Mouse (Mus musculus): Measurements from ENCODE around the gene Cask. TPM values are rescaled to one million over a fixed set of nuclear protein-coding genes. Genes with fewer than 3 reads are reported as not detected.
A peak's percentile ranks its signal among the peaks of the same experiment; 100 is the strongest.

Cask gene
- total RNA-seq, 2 experiments from 2014 or later = 105 to 107 TPM

- TF ChIP-seq CTCF (IDR thresholded peaks at IDR 0.05) = no peak
- intact Hi-C loops (cut with DNase I) = loop anchor here (1.0 to 5.0 kb wide), 7 partner anchors 32 to 982 kb away; partner anchors contain the start of genes Ddx3x and Nyx
- H3K27ac ChIP-seq = no peak overlapping the region
- DNase-seq (ENCODE audit: extremely low spot score in 1 of 2, low spot score in 2 of 2) = no peak
- no peak overlapping the region for H3K4me3 ChIP-seq
Measured at GRCm38 (mm10) chrX:13659201-13659890, 191.8 kb downstream of the Cask start.

- no peak overlapping the region for H3K27ac ChIP-seq
- intact Hi-C loops (cut with DNase I) = loop anchor here (1.0 to 5.0 kb wide), 7 partner anchors 33 to 981 kb away; partner anchors contain the start of genes Ddx3x and Nyx
- H3K4me3 ChIP-seq = no peak overlapping the region
- DNase-seq (ENCODE audit: extremely low spot score in 1 of 2, low spot score in 2 of 2) = no peak
- no peak for TF ChIP-seq CTCF (IDR thresholded peaks at IDR 0.05)
Measured at GRCm38 (mm10) chrX:13658616-13659140, 192.5 kb downstream of the Cask start.

- Histone ChIP-seq H3K27ac (peak overlapping the region; percentile 57; the same call in 1 of the 2 replicates), H3K4me3 (no peak overlapping the region)
- intact Hi-C loops (cut with DNase I) = loop anchor here (2.0 to 5.0 kb wide), 7 partner anchors 104 to 979 kb away; partner anchors contain the start of genes Ddx3x and Nyx
- peak; percentile 79 for TF ChIP-seq CTCF (IDR thresholded peaks at IDR 0.05)
- peak; percentile 24 to 46 for DNase-seq (ENCODE audit: extremely low spot score in 1 of 2, low spot score in 2 of 2)
Measured at GRCm38 (mm10) chrX:13656721-13657120, 194.4 kb downstream of the Cask start.

- intact Hi-C loops (cut with DNase I) = loop anchor here (2.0 to 5.0 kb wide), 7 partner anchors 104 to 979 kb away; partner anchors contain the start of genes Ddx3x and Nyx
- no peak overlapping the region for H3K4me3 ChIP-seq
- H3K27ac ChIP-seq = peak overlapping the region; percentile 57
- TF ChIP-seq CTCF (IDR thresholded peaks at IDR 0.05) = no peak
- no peak for DNase-seq (ENCODE audit: extremely low spot score in 1 of 2, low spot score in 2 of 2)
Measured at GRCm38 (mm10) chrX:13655906-13656305, 195.3 kb downstream of the Cask start.

- TF ChIP-seq CTCF (IDR thresholded peaks at IDR 0.05) = no peak; the same call in none of the 2 replicates
- DNase-seq (ENCODE audit: extremely low spot score in 1 of 2, low spot score in 2 of 2) = no peak
- intact Hi-C loops (cut with DNase I) = loop anchor here (5.0 kb wide), 6 partner anchors 103 to 978 kb away; partner anchors contain the start of genes Ddx3x and Nyx
- H3K27ac ChIP-seq = peak overlapping the region; percentile 57
- H3K4me3 ChIP-seq = no peak overlapping the region
Measured at GRCm38 (mm10) chrX:13655005-13655421, 196.2 kb downstream of the Cask start.

- H3K4me3 ChIP-seq = no peak overlapping the region
- no peak for TF ChIP-seq CTCF (IDR thresholded peaks at IDR 0.05)
- no peak for DNase-seq (ENCODE audit: extremely low spot score in 1 of 2, low spot score in 2 of 2)
- intact Hi-C loops (cut with DNase I) = no loop called here
- no peak overlapping the region for H3K27ac ChIP-seq
Measured at GRCm38 (mm10) chrX:13652291-13652690, 198.9 kb downstream of the Cask start.

GRCm38 (mm10) chrX:13651889-13652288 is 199.3 kb downstream of the Cask start:
- TF ChIP-seq CTCF (IDR thresholded peaks at IDR 0.05) = no peak
- H3K27ac ChIP-seq = no peak overlapping the region
- intact Hi-C loops (cut with DNase I) = no loop called here
- H3K4me3 ChIP-seq = no peak overlapping the region
- DNase-seq (ENCODE audit: extremely low spot score in 1 of 2, low spot score in 2 of 2) = no peak

GRCm38 (mm10) chrX:13638894-13639293 is 212.3 kb downstream of the Cask start:
- no peak for DNase-seq (ENCODE audit: extremely low spot score in 1 of 2, low spot score in 2 of 2)
- no peak overlapping the region for H3K4me3 ChIP-seq
- intact Hi-C loops (cut with DNase I) = no loop called here
- H3K27ac ChIP-seq = no peak overlapping the region
- no peak for TF ChIP-seq CTCF (IDR thresholded peaks at IDR 0.05)

- no peak for TF ChIP-seq CTCF (IDR thresholded peaks at IDR 0.05)
- Histone ChIP-seq H3K4me3 (no peak overlapping the region), H3K27ac (no peak overlapping the region)
- no peak for DNase-seq (ENCODE audit: extremely low spot score in 1 of 2, low spot score in 2 of 2)
- intact Hi-C loops (cut with DNase I) = no loop called here
Measured at GRCm38 (mm10) chrX:13636398-13636797, 214.8 kb downstream of the Cask start.

GRCm38 (mm10) chrX:13631599-13632283 is 219.4 kb downstream of the Cask start, which contains the start of gene Gpr34:
Gpr34 (plus strand) TSS chrX:13632089.
- intact Hi-C loops (cut with DNase I) = no loop called here
- no peak for TF ChIP-seq CTCF (IDR thresholded peaks at IDR 0.05)
- DNase-seq (ENCODE audit: extremely low spot score in 1 of 2, low spot score in 2 of 2) = no peak
- H3K27ac ChIP-seq = peak within 1 kb of the TSS; percentile 15; the same call in 1 of the 2 replicates
- H3K4me3 ChIP-seq = no peak within 1 kb of the TSS

- intact Hi-C loops (cut with DNase I) = no loop called here
- Histone ChIP-seq H3K4me3 (no peak overlapping the region), H3K27ac (no peak overlapping the region)
- no peak for TF ChIP-seq CTCF (IDR thresholded peaks at IDR 0.05)
- no peak for DNase-seq (ENCODE audit: extremely low spot score in 1 of 2, low spot score in 2 of 2)
Measured at GRCm38 (mm10) chrX:13622654-13623053, 228.5 kb downstream of the Cask start.

- intact Hi-C loops (cut with DNase I) = no loop called here
- no peak for DNase-seq (ENCODE audit: extremely low spot score in 1 of 2, low spot score in 2 of 2)
- H3K4me3 ChIP-seq = no peak overlapping the region
- H3K27ac ChIP-seq = no peak overlapping the region
- TF ChIP-seq CTCF (IDR thresholded peaks at IDR 0.05) = no peak
Measured at GRCm38 (mm10) chrX:13621473-13621872, 229.7 kb downstream of the Cask start.

All from left cerebral cortex, adult 2 months (tissue).